ENCODE assay signal across 8 mouse cellular contexts in genomic region chr10:53346916-53347315, GRCm38 (mm10). TPM values are rescaled to one million over a fixed set of nuclear protein-coding genes. Genes with fewer than 3 reads are reported as not detected.
"Had no signal": no experiment of that assay in that cellular context is flagged by ENCODE, and none has a peak within 500 bp of the region (broad histone marks: within the 10 kb centered on the region; RNA-seq: fewer than 3 reads in every experiment).

No protein-coding gene starts in this region.

- H3K27me3 ChIP-seq: liver, embryonic 15.5 days had no signal

- H3K27ac ChIP-seq: left cerebral cortex, adult 2 months; limb, embryonic 10.5 days; liver, embryonic 15.5 days had no signal

- H3K4me3 ChIP-seq: left cerebral cortex, adult 2 months; limb, embryonic 10.5 days; liver, embryonic 15.5 days had no signal

- ATAC-seq: lung, postnatal 0 days had no signal

- H3K9me3 ChIP-seq: limb, embryonic 10.5 days; liver, embryonic 15.5 days had no signal

- H3K9ac ChIP-seq: liver, embryonic 15.5 days had no signal

- DNase-seq: lung, adult 2 months; right cerebral cortex, postnatal 25 days had no signal

- H3K4me2 ChIP-seq: liver, embryonic 11.5 days; liver, embryonic 15.5 days had no signal

RNA-seq across cellular contexts. Expression of gene Pln, which starts 9.4 kb away (rescaled TPM):
- total RNA-seq: midbrain, postnatal 0 days had no signal
